Mouse (Mus musculus): Measurements from ENCODE around the gene Trpv5.

Gene Trpv5

GRCm38 (mm10) chr6:41641173-41641866 is 39.2 kb downstream of the Trpv5 start:
- no peak for DNase-seq (ENCODE audit: low spot score in 2 of 2)

- DNase-seq (ENCODE audit: low spot score in 2 of 2) = no peak
These were observed 40.1 kb downstream of the Trpv5 start for GRCm38 (mm10) chr6:41640449-41640848.

- DNase-seq (ENCODE audit: low spot score in 2 of 2) = no peak
These were observed 42.6 kb downstream of the Trpv5 start for GRCm38 (mm10) chr6:41637927-41638506.

- DNase-seq (ENCODE audit: low spot score in 2 of 2) = no peak
These were observed 43.2 kb downstream of the Trpv5 start for GRCm38 (mm10) chr6:41637393-41637792.

- DNase-seq (ENCODE audit: low spot score in 2 of 2) = no peak
These were observed 44.4 kb downstream of the Trpv5 start, which contains the start of gene Trpv6 for GRCm38 (mm10) chr6:41636178-41636577. TSS of gene Trpv6 (minus strand) at chr6:41636405.

- no peak for DNase-seq (ENCODE audit: low spot score in 2 of 2)
These were observed 45.4 kb downstream of the Trpv5 start for GRCm38 (mm10) chr6:41635211-41635610.

GRCm38 (mm10) chr6:41631549-41631948 is 49.0 kb downstream of the Trpv5 start:
- DNase-seq (ENCODE audit: low spot score in 2 of 2) = no peak

GRCm38 (mm10) chr6:41630791-41631190 is 49.8 kb downstream of the Trpv5 start:
- no peak for DNase-seq (ENCODE audit: low spot score in 2 of 2)

GRCm38 (mm10) chr6:41628180-41628579 is 52.4 kb downstream of the Trpv5 start:
- no peak for DNase-seq (ENCODE audit: low spot score in 2 of 2)

- DNase-seq (ENCODE audit: low spot score in 2 of 2) = no peak
These were observed 57.9 kb downstream of the Trpv5 start for GRCm38 (mm10) chr6:41622661-41623060.

- no peak for DNase-seq (ENCODE audit: low spot score in 2 of 2)
These were observed 59.2 kb downstream of the Trpv5 start for GRCm38 (mm10) chr6:41621241-41621990.

GRCm38 (mm10) chr6:41620173-41620798 is 60.3 kb downstream of the Trpv5 start:
- no peak for DNase-seq (ENCODE audit: low spot score in 2 of 2)

GRCm38 (mm10) chr6:41607637-41608036 is 72.9 kb downstream of the Trpv5 start:
- no peak for DNase-seq (ENCODE audit: low spot score in 2 of 2)

GRCm38 (mm10) chr6:41606214-41606613 is 74.4 kb downstream of the Trpv5 start:
- DNase-seq (ENCODE audit: low spot score in 2 of 2) = no peak

GRCm38 (mm10) chr6:41605794-41606104 is 74.8 kb downstream of the Trpv5 start:
- DNase-seq (ENCODE audit: low spot score in 2 of 2) = no peak

GRCm38 (mm10) chr6:41605061-41605793 is 75.3 kb downstream of the Trpv5 start, which contains the start of gene Ephb6:
TSS of gene Ephb6 (plus strand) at chr6:41605482.
- peak in 1 of 2 experiments; percentile 68 for DNase-seq (ENCODE audit: low spot score in 2 of 2)

GRCm38 (mm10) chr6:41604401-41605050 is 76.0 kb downstream of the Trpv5 start:
- DNase-seq (ENCODE audit: low spot score in 2 of 2) = no peak
